Mouse (Mus musculus): ENCODE results near the gene Fam196b. TPM values are rescaled to one million over a fixed set of nuclear protein-coding genes. Genes with fewer than 3 reads are reported as not detected.

Gene Fam196b
- total RNA-seq (2023), result not detected

GRCm38 (mm10) chr11:34314534-34315379 is at the start of gene Fam196b:
Fam196b (plus strand) TSS chr11:34314822.

Other genes starting within 250 kb of the Fam196b start
- not detected for gene 4930469K13Rik, start 216.3 kb upstream of the Fam196b start, total RNA-seq (2023)
- under 1 TPM in 1 of 2 experiments, not detected in 1; 0.22 TPM for gene Foxi1, start 106.7 kb upstream of the Fam196b start, total RNA-seq (2023)